Mouse (Mus musculus) E14TG2a.4 (cell line): ENCODE measurements around the gene Chil6.

Experiments used
- H3K27me3 ChIP-seq: 2 replicates; pipeline ENCODE4 v1.6.1; 2014; ENCODE audit warnings: low read length, control low read depth; ENCODE audit not compliant: insufficient read depth
- H3K36me3 ChIP-seq: 2 replicates; pipeline ENCODE4 v1.6.1; 2014; ENCODE audit warnings: low read length, control low read depth; ENCODE audit not compliant: insufficient read depth
- H3K4me1 ChIP-seq: replicated peaks from 2 replicates; pipeline ENCODE4 v1.6.1; 2014; ENCODE audit warnings: low read depth, low read length, control low read depth
- H3K4me3 ChIP-seq: replicated peaks from 2 replicates; pipeline ENCODE4 v1.5.1; 2014; ENCODE audit warnings: mild to moderate bottlenecking, low read length
- H3K9me3 ChIP-seq: 2 replicates; pipeline ENCODE4 v1.6.1; 2014; ENCODE audit warnings: low read length, control low read depth
- CTCF ChIP-seq: conservative IDR thresholded peaks from 2 replicates; pipeline ENCODE4 v1.5.1; 2014; ENCODE audit warnings: low read length
- NANOG ChIP-seq: IDR thresholded peaks from 2 replicates; pipeline ENCODE4 v1.6.1; 2014; ENCODE audit warnings: borderline replicate concordance, low read length, mixed read lengths
- POU5F1 ChIP-seq: IDR thresholded peaks from 2 replicates; pipeline ENCODE4 v1.6.1; 2014; ENCODE audit warnings: low read length, borderline replicate concordance

The Chil6 gene

GRCm38 (mm10) chr3:106406082-106406481 lies at the start of gene Chil6:
Gene Chil6, minus strand, starts transcription at chr3:106406182.
- Histone ChIP-seq H3K9me3 (no peaks in the 10 kb centered on the region), H3K4me3 (no peak within 1 kb of the TSS), H3K27me3 (no peaks in the 10 kb centered on the region), H3K4me1 (no peaks in the 10 kb centered on the region), H3K36me3 (no peaks in the 10 kb centered on the region)
- no peak for TF ChIP-seq NANOG
- no peak for TF ChIP-seq POU5F1
- no peak for TF ChIP-seq CTCF

GRCm38 (mm10) chr3:106452616-106453015 lies 46.6 kb upstream of the Chil6 start:
- H3K27me3 ChIP-seq = no peaks in the 10 kb centered on the region
- H3K4me1 ChIP-seq = no peaks in the 10 kb centered on the region
- H3K4me3 ChIP-seq = no peak overlapping the region
- TF ChIP-seq CTCF (no peak), NANOG (no peak), POU5F1 (no peak)
- no peaks in the 10 kb centered on the region for H3K9me3 ChIP-seq
- no peaks in the 10 kb centered on the region for H3K36me3 ChIP-seq

- H3K4me1 ChIP-seq = no peaks in the 10 kb centered on the region
- no peaks in the 10 kb centered on the region for H3K27me3 ChIP-seq
- TF ChIP-seq NANOG (no peak), POU5F1 (no peak), CTCF (no peak)
- no peaks in the 10 kb centered on the region for H3K36me3 ChIP-seq
- no peaks in the 10 kb centered on the region for H3K9me3 ChIP-seq
- no peak overlapping the region for H3K4me3 ChIP-seq
These were observed 43.6 kb upstream of the Chil6 start for GRCm38 (mm10) chr3:106449567-106449966.

GRCm38 (mm10) chr3:106448995-106449394 lies 43.0 kb upstream of the Chil6 start:
- Histone ChIP-seq H3K9me3 (no peaks in the 10 kb centered on the region), H3K27me3 (no peaks in the 10 kb centered on the region)
- TF ChIP-seq CTCF = no peak
- no peak for TF ChIP-seq POU5F1
- no peak for TF ChIP-seq NANOG

GRCm38 (mm10) chr3:106448571-106448970 lies 42.6 kb upstream of the Chil6 start:
- H3K4me1 ChIP-seq = no peaks in the 10 kb centered on the region
- no peaks in the 10 kb centered on the region for H3K36me3 ChIP-seq
- TF ChIP-seq NANOG = no peak
- no peak for TF ChIP-seq POU5F1
- peak; percentile 81 for TF ChIP-seq CTCF
- H3K4me3 ChIP-seq = no peak overlapping the region
- no peaks in the 10 kb centered on the region for H3K9me3 ChIP-seq
- H3K27me3 ChIP-seq = no peaks in the 10 kb centered on the region

More at GRCm38 (mm10) chr3:106448995-106449394, 43.0 kb upstream of the Chil6 start:
- no peaks in the 10 kb centered on the region for H3K4me1 ChIP-seq
- no peak overlapping the region for H3K4me3 ChIP-seq
- H3K36me3 ChIP-seq = no peaks in the 10 kb centered on the region
